Mouse (Mus musculus): Measurements from ENCODE around the gene Hspa14. TPM values are rescaled to one million over a fixed set of nuclear protein-coding genes. Genes with fewer than 3 reads are reported as not detected.

Gene Hspa14
- total RNA-seq, 2 experiments from 2014 or later = 54.2 to 58.8 TPM

GRCm38 (mm10) chr2:3475746-3476251 is 36.8 kb downstream of the Hspa14 start:
- Histone ChIP-seq H3K27ac (peak overlapping the region; percentile 86; the same call in 1 of the 2 replicates), H3K4me3 (peak overlapping the region; percentile 77)
- TF ChIP-seq CTCF (conservative IDR thresholded peaks at IDR 0.05) = no peak

GRCm38 (mm10) chr2:3474861-3475283 is 37.7 kb downstream of the Hspa14 start, which contains the start of gene Suv39h2:
Suv39h2 (minus strand) TSS chr2:3475031.
- no peak for TF ChIP-seq CTCF (conservative IDR thresholded peaks at IDR 0.05)
- H3K4me3 ChIP-seq = peak within 1 kb of the TSS; percentile 77

More at GRCm38 (mm10) chr2:3475746-3476251, 36.8 kb downstream of the Hspa14 start:
- no peak for DNase-seq (ENCODE audit: low spot score in 2 of 2)

GRCm38 (mm10) chr2:3474361-3474805 is 38.2 kb downstream of the Hspa14 start:
- Histone ChIP-seq H3K27ac (peak overlapping the region; percentile 86), H3K4me3 (peak overlapping the region; percentile 77)
- no peak for TF ChIP-seq CTCF (conservative IDR thresholded peaks at IDR 0.05)
- peak; percentile 27 to 66 for DNase-seq (ENCODE audit: low spot score in 2 of 2)

More at GRCm38 (mm10) chr2:3474861-3475283, 37.7 kb downstream of the Hspa14 start, which contains the start of gene Suv39h2:
- DNase-seq (ENCODE audit: low spot score in 2 of 2) = peak; percentile 95 to 97
- H3K27ac ChIP-seq = peak within 1 kb of the TSS; percentile 86

- H3K27ac ChIP-seq = no peak overlapping the region; the same call in 1 of the 2 replicates
Measured at GRCm38 (mm10) chr2:3473891-3474290, 38.7 kb downstream of the Hspa14 start.

GRCm38 (mm10) chr2:3456590-3456989 is 56.0 kb downstream of the Hspa14 start:
- peak; percentile 47 for TF ChIP-seq CTCF (conservative IDR thresholded peaks at IDR 0.05)
- DNase-seq (ENCODE audit: low spot score in 2 of 2) = no peak
- Histone ChIP-seq H3K4me3 (no peak overlapping the region), H3K27ac (no peak overlapping the region)

More at GRCm38 (mm10) chr2:3473891-3474290, 38.7 kb downstream of the Hspa14 start:
- no peak for DNase-seq (ENCODE audit: low spot score in 2 of 2)
- TF ChIP-seq CTCF (conservative IDR thresholded peaks at IDR 0.05) = no peak
- peak overlapping the region; percentile 77 for H3K4me3 ChIP-seq

GRCm38 (mm10) chr2:3453096-3453495 is 59.5 kb downstream of the Hspa14 start:
- no peak for DNase-seq (ENCODE audit: low spot score in 2 of 2)
- no peak for TF ChIP-seq CTCF (conservative IDR thresholded peaks at IDR 0.05)
- Histone ChIP-seq H3K4me3 (no peak overlapping the region), H3K27ac (no peak overlapping the region)

DNA sequence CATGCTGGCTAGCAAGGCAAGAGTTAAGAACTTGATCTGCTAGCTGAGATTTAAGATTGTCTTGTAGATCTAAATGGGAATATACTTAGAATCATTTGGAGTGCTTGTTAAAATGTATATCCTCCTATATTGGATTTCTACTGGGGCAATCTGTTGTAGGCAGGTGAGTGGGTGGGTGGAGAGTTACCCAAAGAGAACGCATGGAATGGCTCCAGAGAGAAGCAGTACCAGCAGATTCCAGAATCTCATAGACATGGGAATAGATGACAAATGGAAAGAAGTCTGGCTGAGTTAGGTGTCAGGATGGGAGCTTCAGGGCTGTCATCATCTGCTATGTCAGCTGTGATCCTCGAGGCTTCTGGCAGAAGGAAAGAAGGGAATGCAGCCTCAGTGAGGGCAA is 63.2 kb downstream of the Hspa14 start:
- peak; percentile 16 to 17 for DNase-seq (ENCODE audit: low spot score in 2 of 2)
- TF ChIP-seq CTCF (conservative IDR thresholded peaks at IDR 0.05) = no peak

DNA sequence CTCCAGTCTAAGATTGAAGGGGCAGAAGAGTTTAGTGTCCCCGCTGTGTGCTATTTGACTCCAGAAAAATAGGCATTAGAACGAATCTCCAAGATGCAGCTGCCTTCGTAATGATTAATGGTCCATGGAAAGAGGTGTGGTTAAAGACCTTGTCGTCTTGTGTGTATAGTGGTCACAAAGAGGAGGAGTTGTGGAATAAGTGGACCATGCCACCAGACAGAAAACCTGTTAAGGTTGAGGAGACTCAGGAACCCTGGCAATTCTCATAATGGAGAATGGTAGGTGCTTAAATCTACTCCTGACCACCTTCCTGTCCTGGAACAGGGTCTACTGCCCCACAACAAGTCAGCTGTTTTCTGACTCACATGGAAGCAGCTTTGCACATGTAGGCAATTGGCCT is 66.6 kb downstream of the Hspa14 start:
- TF ChIP-seq CTCF (conservative IDR thresholded peaks at IDR 0.05) = no peak
- H3K27ac ChIP-seq = no peak overlapping the region
- DNase-seq (ENCODE audit: low spot score in 2 of 2) = no peak
- H3K4me3 ChIP-seq = no peak overlapping the region

More for the DNA sequence above, 63.2 kb downstream of the Hspa14 start:
- Histone ChIP-seq H3K27ac (peak overlapping the region; percentile 52; the same call in 1 of the 2 replicates), H3K4me3 (no peak overlapping the region)

DNA sequence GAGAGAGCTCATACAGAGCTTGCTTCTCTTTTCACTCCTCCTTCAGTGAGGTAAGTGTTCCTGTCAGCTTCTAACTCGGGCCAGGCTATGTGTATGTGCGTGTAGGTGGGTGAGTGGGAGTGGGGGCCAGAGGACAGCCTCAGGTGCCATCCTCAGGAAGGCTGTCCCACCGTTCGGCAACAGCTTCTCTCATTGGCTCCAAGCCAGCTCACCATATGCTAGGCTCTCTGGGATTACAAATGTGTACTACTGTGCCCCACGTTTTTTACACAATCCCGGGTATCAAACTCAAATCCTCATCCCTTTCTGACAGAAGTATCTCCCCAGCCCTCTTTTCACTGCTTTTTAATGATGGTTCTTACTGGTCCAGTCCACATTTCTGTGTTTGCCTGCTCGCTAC is 68.4 kb downstream of the Hspa14 start:
- TF ChIP-seq CTCF (conservative IDR thresholded peaks at IDR 0.05) = no peak
- Histone ChIP-seq H3K4me3 (no peak overlapping the region), H3K27ac (no peak overlapping the region)
- DNase-seq (ENCODE audit: low spot score in 2 of 2) = peak; percentile 17 to 38

Other genes with a start within 250 kb of the Hspa14 start
- 10 to 100 TPM; 85.5 to 86.1 TPM for gene Nmt2, start 228.6 kb downstream of the Hspa14 start, total RNA-seq (2021)
- 10 to 100 TPM; 10.2 to 10.5 TPM for gene Rpp38, start 180.2 kb downstream of the Hspa14 start, total RNA-seq (2021)
- gene Acbd7, start 176.6 kb downstream of the Hspa14 start, total RNA-seq (2021) = 1 to 10 TPM; 1.0 to 2.1 TPM
- gene Olah, start 115.6 kb downstream of the Hspa14 start, total RNA-seq (2021) = not detected
- 1 to 10 TPM; 4.9 to 5.0 TPM for gene Meig1, start 90.2 kb downstream of the Hspa14 start, total RNA-seq (2021)
- 10 to 100 TPM; 11.8 to 12.7 TPM for gene Dclre1c, start 88.7 kb downstream of the Hspa14 start, total RNA-seq (2021)
- gene Suv39h2, start 37.8 kb downstream of the Hspa14 start, total RNA-seq (2021) = 1 to 10 TPM; 3.0 to 3.4 TPM
- 1 to 10 TPM; 4.8 to 6.2 TPM for gene Gm45902, start within 50 bp of the Hspa14 start, total RNA-seq (2021)
- gene Cdnf, start 216 bp upstream of the Hspa14 start, total RNA-seq (2021) = under 1 TPM; 0.59 to 0.61 TPM
- 10 to 100 TPM; 11.4 to 20.1 TPM for gene Fam107b, start 57.7 kb upstream of the Hspa14 start, total RNA-seq (2021)

Measured in layer of hippocampus, adult 2 months (tissue).